Mouse (Mus musculus) forebrain, embryonic 16.5 days (tissue): ENCODE measurements at regions not wholly inside any gene's neighbourhood (a gene's known extent, or its start where the extent isn't known, plus 50 kb on each side); places are given as distances from the start of the nearest gene placed in this dataset.

ENCODE experiments used
- ATAC-seq: fragments of 200-750 bp; cut with Nextera tagmentation; 2 replicates; pipeline ENCODE4 v1.8.0; 2017; ENCODE audit warnings: mild to moderate bottlenecking, moderate library complexity
- H3K27ac ChIP-seq: fragments of 300-500 bp; sonication (generic); 2 replicates; pipeline ENCODE4 v1.5.1; 2014; ENCODE audit warnings: low read length, control low read depth
- H3K27me3 ChIP-seq: fragments of 300-500 bp; sonication (generic); replicated peaks from 2 replicates; pipeline ENCODE4 v1.6.1; 2014; ENCODE audit warnings: low read length; ENCODE audit not compliant: control insufficient read depth, insufficient read depth
- H3K36me3 ChIP-seq: fragments of 300-500 bp; sonication (generic); 2 replicates; pipeline ENCODE4 v1.6.1; 2014; ENCODE audit not compliant: control insufficient read depth, insufficient read depth
- H3K4me1 ChIP-seq: fragments of 300-500 bp; sonication (generic); replicated peaks from 2 replicates; pipeline ENCODE4 v1.6.1; 2014; ENCODE audit warnings: low read length; ENCODE audit not compliant: control insufficient read depth, insufficient read depth
- H3K4me2 ChIP-seq: fragments of 300-500 bp; sonication (generic); 2 replicates; pipeline ENCODE4 v1.6.1; 2014; ENCODE audit warnings: mild to moderate bottlenecking, low read length, control low read depth
- H3K4me3 ChIP-seq: fragments of 300-500 bp; sonication (generic); replicated peaks from 2 replicates; pipeline ENCODE4 v1.5.1; 2014; ENCODE audit warnings: mild to moderate bottlenecking, low read length, control low read depth
- H3K9ac ChIP-seq: fragments of 300-500 bp; sonication (generic); replicated peaks from 2 replicates; pipeline ENCODE4 v1.6.1; 2014; ENCODE audit warnings: low read depth, low read length, control low read depth
- H3K9me3 ChIP-seq: fragments of 300-500 bp; sonication (generic); 2 replicates; pipeline ENCODE4 v1.6.1; 2016; ENCODE audit warnings: low read length; ENCODE audit not compliant: control insufficient read depth
- WGBS: fragments of 180-500 bp; shearing (Covaris S2); extraction: QIAGEN DNeasy Blood & Tissue Kit; methylation state at CpG from one replicate; pipeline ENCODE4 v1.1.7; 2014; 5-methylcytosine and 5-hydroxymethylcytosine counted together

DNA sequence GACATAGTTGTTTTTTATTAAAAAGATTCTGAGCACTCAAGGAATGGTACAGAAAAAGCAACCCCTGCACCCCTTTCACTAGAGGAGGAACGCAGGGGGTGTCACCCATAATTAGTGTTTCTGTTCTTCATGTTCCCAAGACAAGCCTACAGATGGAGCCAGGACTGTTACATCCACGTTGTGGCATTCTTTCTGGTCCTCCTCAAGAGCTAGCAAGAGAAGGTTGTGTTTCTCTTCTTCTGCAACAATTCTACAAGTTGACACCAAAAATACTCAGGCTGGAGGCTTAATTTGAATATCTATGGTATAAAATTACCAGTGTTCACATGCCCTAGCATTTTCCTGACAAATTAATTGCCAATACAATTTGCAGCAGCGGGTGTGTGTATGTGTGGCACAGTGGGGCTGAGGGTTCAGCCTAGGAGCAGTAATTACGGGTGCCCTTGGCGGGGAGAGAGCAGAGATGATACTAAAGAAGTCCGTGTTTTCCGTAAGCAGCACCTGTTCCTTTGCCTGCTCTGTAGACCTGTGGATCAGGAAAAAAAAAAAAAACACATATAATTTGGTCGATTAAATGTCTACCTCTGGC lies 98.4 kb upstream of the Cpne4 start:
- H3K9me3 ChIP-seq = no peaks in the 10 kb centered on the region
- H3K4me3 ChIP-seq = no peak overlapping the region
- no peak overlapping the region for H3K9ac ChIP-seq
- H3K36me3 ChIP-seq = no peaks in the 10 kb centered on the region
- peak; percentile 88 for ATAC-seq
- H3K4me2 ChIP-seq = no peak overlapping the region
- no peaks in the 10 kb centered on the region for H3K27me3 ChIP-seq
- WGBS = 54% methylated on average over 8 of the region's 8 CpGs
- H3K27ac ChIP-seq = no peak overlapping the region
- H3K4me1 ChIP-seq = peaks cover 2% of the 10 kb centered on the region

- H3K9me3 ChIP-seq = peaks cover 2% of the 10 kb centered on the region; the same call in 1 of the 2 replicates
- ATAC-seq = no peak
- no peak overlapping the region for H3K9ac ChIP-seq
Observed at GRCm38 (mm10) chr9:104444906-104445305, 102.2 kb upstream of the Cpne4 start.

GRCm38 (mm10) chr9:104443236-104443635 lies 103.8 kb upstream of the Cpne4 start:
- H3K4me3 ChIP-seq = no peak overlapping the region
- 80% methylated on average over 7 of the region's 7 CpGs for WGBS
- no peaks in the 10 kb centered on the region for H3K27me3 ChIP-seq
- H3K27ac ChIP-seq = no peak overlapping the region
- peaks cover 2% of the 10 kb centered on the region; the same call in 1 of the 2 replicates for H3K9me3 ChIP-seq
- no peak overlapping the region for H3K9ac ChIP-seq
- no peak overlapping the region for H3K4me2 ChIP-seq
- ATAC-seq = no peak
- peaks cover 2% of the 10 kb centered on the region for H3K4me1 ChIP-seq
- H3K36me3 ChIP-seq = no peaks in the 10 kb centered on the region

More at GRCm38 (mm10) chr9:104444906-104445305, 102.2 kb upstream of the Cpne4 start:
- no peaks in the 10 kb centered on the region for H3K36me3 ChIP-seq
- no peak overlapping the region for H3K4me2 ChIP-seq
- peaks cover 2% of the 10 kb centered on the region for H3K4me1 ChIP-seq
- H3K27ac ChIP-seq = no peak overlapping the region
- H3K27me3 ChIP-seq = no peaks in the 10 kb centered on the region
- 54% methylated on average over 5 of the region's 5 CpGs for WGBS
- no peak overlapping the region for H3K4me3 ChIP-seq

GRCm38 (mm10) chr9:104413021-104413420 lies 75.5 kb upstream of the Acpp start:
- WGBS = 47% methylated on average over 5 of the region's 5 CpGs
- H3K9ac ChIP-seq = no peak overlapping the region
- no peak overlapping the region for H3K4me2 ChIP-seq
- no peaks in the 10 kb centered on the region for H3K36me3 ChIP-seq
- H3K27ac ChIP-seq = no peak overlapping the region
- no peaks in the 10 kb centered on the region for H3K27me3 ChIP-seq
- peaks cover 9% of the 10 kb centered on the region for H3K4me1 ChIP-seq
- H3K4me3 ChIP-seq = no peak overlapping the region
- no peaks in the 10 kb centered on the region for H3K9me3 ChIP-seq
- ATAC-seq = no peak

GRCm38 (mm10) chr9:104410211-104410610 lies 72.7 kb upstream of the Acpp start:
- WGBS = 3% methylated on average over 5 of the region's 5 CpGs
- Histone ChIP-seq H3K4me2 (no peak overlapping the region; the same call in 1 of the 2 replicates), H3K9ac (no peak overlapping the region)

GRCm38 (mm10) chr9:104409381-104409780 lies 71.8 kb upstream of the Acpp start:
- Histone ChIP-seq H3K27ac (no peak overlapping the region), H3K4me3 (peak overlapping the region; percentile 43), H3K9me3 (no peaks in the 10 kb centered on the region), H3K36me3 (no peaks in the 10 kb centered on the region), H3K27me3 (no peaks in the 10 kb centered on the region), H3K4me1 (peaks cover 13% of the 10 kb centered on the region), H3K9ac (no peak overlapping the region), H3K4me2 (peak overlapping the region; percentile 62)
- ATAC-seq = no peak
- WGBS = 19% methylated on average over 12 of the region's 12 CpGs

More at GRCm38 (mm10) chr9:104410211-104410610, 72.7 kb upstream of the Acpp start:
- Histone ChIP-seq H3K36me3 (no peaks in the 10 kb centered on the region), H3K9me3 (no peaks in the 10 kb centered on the region), H3K4me3 (no peak overlapping the region), H3K27ac (no peak overlapping the region), H3K27me3 (no peaks in the 10 kb centered on the region), H3K4me1 (peaks cover 13% of the 10 kb centered on the region)
- no peak; the same call in 1 of the 2 replicates for ATAC-seq

- Histone ChIP-seq H3K9ac (0 out of 2 replicates have a peak overlapping the region, but pooled peaks have one; percentile 25), H3K27me3 (no peaks in the 10 kb centered on the region), H3K9me3 (no peaks in the 10 kb centered on the region), H3K27ac (no peak overlapping the region), H3K36me3 (no peaks in the 10 kb centered on the region), H3K4me2 (peak overlapping the region; percentile 62), H3K4me1 (peaks cover 13% of the 10 kb centered on the region), H3K4me3 (peak overlapping the region; percentile 43)
- ATAC-seq = no peak; the same call in 1 of the 2 replicates
- 23% methylated on average over 21 of the region's 21 CpGs for WGBS
Observed at GRCm38 (mm10) chr9:104408571-104409294, 71.2 kb upstream of the Acpp start.

GRCm38 (mm10) chr9:104407559-104408376 lies 70.2 kb upstream of the Acpp start:
- Histone ChIP-seq H3K9ac (no peak overlapping the region), H3K4me2 (peak overlapping the region; percentile 46), H3K4me1 (peaks cover 13% of the 10 kb centered on the region), H3K36me3 (no peaks in the 10 kb centered on the region), H3K9me3 (no peaks in the 10 kb centered on the region), H3K4me3 (peak overlapping the region; percentile 30), H3K27me3 (no peaks in the 10 kb centered on the region), H3K27ac (no peak overlapping the region)
- WGBS = 17% methylated on average over 17 of the region's 18 CpGs
- ATAC-seq = no peak

DNA sequence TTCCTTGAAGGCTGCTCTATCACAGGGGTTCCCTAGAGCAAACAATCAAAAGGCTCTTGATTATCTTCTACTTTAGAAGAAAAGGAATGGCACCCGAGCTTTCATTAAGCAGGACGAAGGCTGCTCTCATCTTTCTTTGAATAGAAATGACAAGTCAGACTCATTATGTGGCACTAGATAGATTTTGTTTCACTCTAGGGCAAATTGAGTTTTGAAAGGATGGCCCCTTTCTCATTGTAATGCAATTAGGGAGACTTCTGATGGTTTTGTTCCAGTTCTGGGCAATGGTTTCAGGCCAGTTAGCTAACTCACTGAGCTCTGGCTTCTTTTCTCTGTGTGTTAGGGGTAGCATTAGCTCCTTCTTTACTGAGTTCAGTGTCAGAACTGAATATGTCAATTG lies 69.5 kb upstream of the Acpp start:
- ATAC-seq = no peak

More for the DNA sequence above, 69.5 kb upstream of the Acpp start:
- Histone ChIP-seq H3K27me3 (no peaks in the 10 kb centered on the region), H3K4me3 (no peak overlapping the region), H3K36me3 (no peaks in the 10 kb centered on the region), H3K27ac (no peak overlapping the region), H3K4me2 (no peak overlapping the region), H3K4me1 (peaks cover 13% of the 10 kb centered on the region), H3K9me3 (no peaks in the 10 kb centered on the region), H3K9ac (no peak overlapping the region)
- 4% methylated on average over 2 of the region's 2 CpGs for WGBS
